Mouse (Mus musculus) hindbrain, postnatal 0 days (tissue): ENCODE measurements at regions not wholly inside any gene's neighbourhood (a gene's known extent, or its start where the extent isn't known, plus 50 kb on each side); places are given as distances from the start of the nearest gene placed in this dataset.
A peak's percentile ranks its signal among the peaks of the same experiment; 100 is the strongest.

Experiments used
- ATAC-seq: fragments of 200-750 bp; cut with Nextera tagmentation; 2 replicates; pipeline ENCODE4 v1.8.0; 2017; ENCODE audit warnings: mild to moderate bottlenecking, moderate TSS enrichment, moderate library complexity
- DNase-seq: peaks from one replicate; pipeline ENCODE4 v3.0.0-alpha.2; 2015; ENCODE audit warnings: low spot score
- H3K27ac ChIP-seq: fragments of 300-500 bp; sonication (generic); 2 replicates; pipeline ENCODE4 v1.5.1; 2014; ENCODE audit warnings: mild to moderate bottlenecking
- H3K27me3 ChIP-seq: fragments of 300-500 bp; sonication (generic); 2 replicates; pipeline ENCODE4 v1.6.1; 2014; ENCODE audit warnings: low read length, mixed read lengths; ENCODE audit not compliant: insufficient read depth
- H3K36me3 ChIP-seq: fragments of 300-500 bp; sonication (generic); 2 replicates; pipeline ENCODE4 v1.6.1; 2014; ENCODE audit warnings: low read length, mixed read lengths; ENCODE audit not compliant: insufficient read depth
- H3K4me1 ChIP-seq: fragments of 300-500 bp; sonication (generic); 2 replicates; pipeline ENCODE4 v1.6.1; 2014; ENCODE audit warnings: antibody characterized with exemption, low read length, mixed read lengths; ENCODE audit not compliant: insufficient read depth
- H3K4me2 ChIP-seq: fragments of 300-500 bp; sonication (generic); 2 replicates; pipeline ENCODE4 v1.6.1; 2014; ENCODE audit warnings: low read depth, mild to moderate bottlenecking, low read length, moderate library complexity, mixed read lengths
- H3K4me3 ChIP-seq: fragments of 300-500 bp; sonication (generic); 2 replicates; pipeline ENCODE4 v1.5.1; 2014; ENCODE audit warnings: low read length
- H3K9ac ChIP-seq: fragments of 300-500 bp; sonication (generic); replicated peaks from 2 replicates; pipeline ENCODE4 v1.6.1; 2014; ENCODE audit warnings: mild to moderate bottlenecking, low read length, moderate library complexity, mixed read lengths
- H3K9me3 ChIP-seq: fragments of 300-500 bp; sonication (generic); 2 replicates; pipeline ENCODE4 v1.6.1; 2016; ENCODE audit warnings: low read length, mixed read lengths
- CTCF ChIP-seq: IDR thresholded peaks from 2 replicates; pipeline ENCODE4 v1.5.1; 2016; ENCODE audit warnings: antibody characterized with exemption, control low read depth, low read depth
- WGBS: fragments of 180-500 bp; shearing (Covaris S2); extraction: QIAGEN DNeasy Blood & Tissue Kit; methylation state at CpG from one replicate; pipeline ENCODE4 v1.1.7; 2014; 5-methylcytosine and 5-hydroxymethylcytosine counted together

DNA sequence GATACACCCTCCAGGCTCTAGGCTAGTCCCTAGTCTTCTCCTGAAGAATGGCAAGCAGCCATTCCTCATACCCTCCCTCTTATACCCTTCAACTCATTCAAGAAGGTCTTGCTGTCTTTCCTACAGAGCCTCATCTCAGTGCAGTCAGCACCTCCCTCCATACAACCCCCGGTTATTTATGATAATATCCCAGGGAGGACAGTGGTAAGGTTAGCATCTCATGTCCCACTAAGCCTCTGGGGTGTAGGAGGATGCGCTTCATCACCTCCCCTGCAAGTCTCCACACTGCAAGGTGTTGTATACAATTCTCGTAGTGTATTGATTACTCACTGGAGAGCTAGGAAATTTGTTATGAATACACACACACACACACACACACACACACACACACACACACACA is 80.2 kb upstream of the Shisa6 start:
- no peak for TF ChIP-seq CTCF
- H3K4me3 ChIP-seq = no peak overlapping the region
- ATAC-seq = no peak
- no peak for DNase-seq
- H3K9ac ChIP-seq = no peak overlapping the region
- H3K36me3 ChIP-seq = no peaks in the 10 kb centered on the region
- no peaks in the 10 kb centered on the region for H3K4me1 ChIP-seq
- H3K4me2 ChIP-seq = no peak overlapping the region
- H3K9me3 ChIP-seq = no peaks in the 10 kb centered on the region
- no peak overlapping the region for H3K27ac ChIP-seq
- WGBS = 85% methylated on average over 3 of the region's 3 CpGs
- no peaks in the 10 kb centered on the region for H3K27me3 ChIP-seq

DNA sequence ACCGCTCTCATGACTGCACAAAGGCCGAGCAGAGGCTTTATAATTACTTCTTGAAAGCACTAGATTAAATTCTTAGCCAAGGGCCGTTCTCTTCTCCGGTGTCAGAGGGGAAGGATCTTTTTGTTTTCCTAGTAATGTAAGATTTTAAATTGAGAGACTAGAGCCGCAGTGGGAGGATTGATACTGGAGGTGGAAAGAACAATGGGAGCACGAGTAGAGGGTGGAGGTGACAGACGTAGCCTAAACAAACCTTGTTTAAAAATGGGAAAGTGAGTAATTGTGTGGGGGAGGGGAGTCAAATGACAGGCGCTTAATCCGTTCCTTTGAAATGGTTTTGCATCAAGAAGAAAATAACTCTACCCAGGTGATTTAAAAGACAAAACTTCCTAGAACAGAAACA is 80.9 kb upstream of the Shisa6 start:
- WGBS = 48% methylated on average over 9 of the region's 9 CpGs

DNA sequence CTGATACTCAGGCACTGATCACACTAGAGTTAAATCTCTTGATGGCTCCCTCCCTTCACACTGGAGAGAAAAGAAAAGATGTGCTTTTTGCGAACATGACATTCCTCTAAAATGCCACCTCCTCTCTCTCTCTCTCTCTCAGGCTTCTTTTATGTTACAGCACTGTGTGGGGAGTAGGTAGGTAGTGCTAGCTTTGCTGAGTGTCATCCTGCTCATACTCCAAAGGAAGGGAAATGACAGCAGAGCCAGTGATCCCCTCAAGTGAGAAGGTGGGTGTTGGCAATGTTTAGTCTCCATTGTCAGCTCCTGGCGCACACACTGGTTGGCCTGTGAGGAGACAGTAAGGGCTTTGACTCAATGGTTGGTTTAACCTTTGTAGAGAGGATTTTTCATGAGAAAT is 84.0 kb upstream of the Shisa6 start:
- no peaks in the 10 kb centered on the region for H3K36me3 ChIP-seq
- H3K27me3 ChIP-seq = no peaks in the 10 kb centered on the region
- no peaks in the 10 kb centered on the region for H3K9me3 ChIP-seq
- 83% methylated on average over 2 of the region's 2 CpGs for WGBS
- ATAC-seq = no peak
- TF ChIP-seq CTCF = no peak
- H3K4me1 ChIP-seq = no peaks in the 10 kb centered on the region
- DNase-seq = no peak
- no peak overlapping the region for H3K4me2 ChIP-seq
- no peak overlapping the region for H3K27ac ChIP-seq
- H3K4me3 ChIP-seq = no peak overlapping the region
- H3K9ac ChIP-seq = no peak overlapping the region

More for the DNA sequence above, 80.9 kb upstream of the Shisa6 start:
- ATAC-seq (no peak), DNase-seq (no peak)
- Histone ChIP-seq H3K4me2 (no peak overlapping the region), H3K27ac (no peak overlapping the region), H3K4me1 (no peaks in the 10 kb centered on the region), H3K4me3 (no peak overlapping the region), H3K27me3 (no peaks in the 10 kb centered on the region), H3K9me3 (no peaks in the 10 kb centered on the region), H3K36me3 (no peaks in the 10 kb centered on the region), H3K9ac (no peak overlapping the region)
- TF ChIP-seq CTCF = no peak

- TF ChIP-seq CTCF = peak; percentile 64
- Histone ChIP-seq H3K27ac (no peak overlapping the region), H3K9ac (no peak overlapping the region), H3K4me2 (no peak overlapping the region), H3K36me3 (no peaks in the 10 kb centered on the region), H3K9me3 (no peaks in the 10 kb centered on the region), H3K27me3 (no peaks in the 10 kb centered on the region), H3K4me1 (no peaks in the 10 kb centered on the region), H3K4me3 (no peak overlapping the region)
- 11% methylated on average over 6 of the region's 6 CpGs for WGBS
- ATAC-seq (no peak; the same call in 1 of the 2 replicates), DNase-seq (peak; percentile 56)
Measured at GRCm38 (mm10) chr11:66613150-66613549, 87.4 kb upstream of the Shisa6 start.

- H3K9ac ChIP-seq = no peak overlapping the region
- H3K36me3 ChIP-seq = no peaks in the 10 kb centered on the region
- 82% methylated on average over 4 of the region's 4 CpGs for WGBS
- no peak for ATAC-seq
- no peaks in the 10 kb centered on the region for H3K9me3 ChIP-seq
- H3K4me2 ChIP-seq = no peak overlapping the region
- H3K4me3 ChIP-seq = no peak overlapping the region
- H3K27ac ChIP-seq = no peak overlapping the region
- H3K27me3 ChIP-seq = no peaks in the 10 kb centered on the region
- H3K4me1 ChIP-seq = no peaks in the 10 kb centered on the region
- no peak for TF ChIP-seq CTCF
- no peak for DNase-seq
Measured at GRCm38 (mm10) chr11:66625491-66625890, 99.7 kb upstream of the Shisa6 start.

DNA sequence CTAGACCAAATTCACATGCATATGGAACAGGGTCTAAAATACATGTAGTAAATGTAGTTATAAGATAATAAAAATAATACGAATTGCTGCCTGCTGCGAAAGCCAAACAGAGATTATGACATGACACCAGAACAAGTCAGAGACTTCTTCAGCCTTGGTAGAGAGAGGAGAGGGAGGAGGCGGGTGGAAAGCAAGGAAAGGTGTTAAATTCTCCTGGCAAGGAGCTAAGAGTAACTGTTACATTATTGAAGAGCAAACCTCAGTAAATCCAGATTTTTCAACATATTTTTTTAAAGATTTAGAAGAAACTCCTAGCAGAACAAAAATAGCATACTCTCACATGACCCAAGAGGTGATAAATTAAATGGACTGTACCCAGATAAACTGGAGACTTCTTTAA is 131.0 kb upstream of the Shisa6 start:
- no peak for TF ChIP-seq CTCF
- Histone ChIP-seq H3K36me3 (no peaks in the 10 kb centered on the region), H3K9me3 (no peaks in the 10 kb centered on the region), H3K27me3 (no peaks in the 10 kb centered on the region), H3K27ac (no peak overlapping the region), H3K4me2 (no peak overlapping the region), H3K4me3 (no peak overlapping the region), H3K4me1 (no peaks in the 10 kb centered on the region), H3K9ac (no peak overlapping the region)
- WGBS = 96% methylated on average over 3 of the region's 3 CpGs
- no peak for DNase-seq
- no peak for ATAC-seq

DNA sequence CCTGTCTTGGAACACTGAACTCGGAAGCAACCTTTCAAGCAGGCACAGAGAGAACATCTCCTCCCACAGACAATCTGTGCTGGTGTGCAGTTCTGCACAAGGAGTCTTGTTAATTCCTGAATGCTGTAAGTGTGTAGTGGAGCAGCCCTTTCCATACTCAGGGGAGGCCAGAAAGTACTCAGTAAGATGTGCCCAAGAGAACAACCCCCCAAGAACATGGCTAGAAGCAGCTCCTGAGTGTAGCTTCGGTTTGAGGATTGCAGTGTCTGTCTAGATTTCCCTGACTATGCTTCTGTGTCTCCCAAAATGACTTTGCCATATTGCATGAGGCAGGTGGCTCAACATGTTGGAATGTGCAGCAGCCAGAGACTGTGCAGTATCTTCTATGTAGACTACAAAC is 148.8 kb upstream of the Shisa6 start:
- DNase-seq (no peak), ATAC-seq (no peak)
- no peak overlapping the region for H3K4me2 ChIP-seq
- WGBS = 45% methylated on average over 2 of the region's 2 CpGs
- no peaks in the 10 kb centered on the region for H3K27me3 ChIP-seq
- no peak overlapping the region for H3K27ac ChIP-seq
- no peaks in the 10 kb centered on the region for H3K9me3 ChIP-seq
- H3K9ac ChIP-seq = no peak overlapping the region
- H3K4me1 ChIP-seq = no peaks in the 10 kb centered on the region
- no peaks in the 10 kb centered on the region for H3K36me3 ChIP-seq
- no peak for TF ChIP-seq CTCF
- H3K4me3 ChIP-seq = no peak overlapping the region
